Mouse (Mus musculus) forebrain, embryonic 13.5 days (tissue): ENCODE data around the gene Ccdc70. TPM values are rescaled to one million over a fixed set of nuclear protein-coding genes. Genes with fewer than 3 reads are reported as not detected.

Experiments
- ATAC-seq: fragments of 200-750 bp; cut with Nextera tagmentation; 2 replicates; pipeline ENCODE4 v1.8.0; 2017
- H3K27ac ChIP-seq: fragments of 300-500 bp; sonication (generic); 2 replicates; pipeline ENCODE4 v1.5.1; 2015; ENCODE audit warnings: inconsistent platforms, mild to moderate bottlenecking, moderate library complexity
- H3K27me3 ChIP-seq: fragments of 300-500 bp; sonication (generic); 2 replicates; pipeline ENCODE4 v1.6.1; 2015; ENCODE audit warnings: mild to moderate bottlenecking, inconsistent platforms
- H3K36me3 ChIP-seq: fragments of 300-500 bp; sonication (generic); 2 replicates; pipeline ENCODE4 v1.6.1; 2015; ENCODE audit warnings: mild to moderate bottlenecking, inconsistent platforms; ENCODE audit not compliant: poor library complexity, severe bottlenecking
- H3K4me1 ChIP-seq: fragments of 300-500 bp; sonication (generic); 2 replicates; pipeline ENCODE4 v1.6.1; 2015; ENCODE audit warnings: inconsistent platforms
- H3K4me2 ChIP-seq: fragments of 300-500 bp; sonication (generic); 2 replicates; pipeline ENCODE4 v1.6.1; 2015; ENCODE audit warnings: inconsistent platforms, mild to moderate bottlenecking, moderate library complexity
- H3K4me3 ChIP-seq: fragments of 300-500 bp; sonication (generic); 2 replicates; pipeline ENCODE4 v1.5.1; 2015; ENCODE audit warnings: mild to moderate bottlenecking, inconsistent platforms
- H3K9ac ChIP-seq: fragments of 300-500 bp; sonication (generic); 2 replicates; pipeline ENCODE4 v1.6.1; 2015; ENCODE audit warnings: mild to moderate bottlenecking, inconsistent platforms
- H3K9me3 ChIP-seq: fragments of 300-500 bp; sonication (generic); replicated peaks from 2 replicates; pipeline ENCODE4 v1.6.1; 2016; ENCODE audit warnings: inconsistent platforms
- WGBS: fragments of 180-500 bp; shearing (Covaris S2); methylation state at CpG from one replicate; pipeline ENCODE4 v1.1.7; 2015; 5-methylcytosine and 5-hydroxymethylcytosine counted together
- polyA plus RNA-seq: library from polyadenylated mRNA; unstranded; fragments of >200 nt; fragmentation: Nextera tagmentation; extraction: Ambion mirVana; gene quantifications from 2 replicates; pipeline ENCODE4 v1.2.1, GENCODE M21; 2015

Ccdc70 gene
- polyA plus RNA-seq, 1 experiment from 2014 or later = not detected

DNA sequence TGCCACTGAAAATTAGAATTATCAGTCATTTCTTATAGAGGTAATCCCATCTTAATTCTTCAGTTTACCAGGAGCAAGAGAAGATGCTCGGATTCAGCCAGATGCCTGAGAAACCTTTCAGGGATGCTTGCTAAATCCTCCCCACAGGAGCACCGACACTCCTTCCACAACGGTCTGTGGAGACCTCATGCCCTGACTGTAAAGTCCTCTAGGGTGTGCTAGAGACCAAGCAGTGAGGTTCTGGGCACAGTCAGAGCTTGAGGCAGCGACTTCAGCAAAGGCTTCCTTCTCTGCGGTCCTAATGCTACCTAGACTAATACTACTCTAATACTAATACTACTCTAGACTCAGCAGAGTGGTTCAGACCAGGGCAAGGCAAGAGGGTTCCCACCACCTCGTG, 22.6 kb downstream of the Ccdc70 start:
- 23% methylated on average over 6 of the region's 6 CpGs for WGBS
- no peak overlapping the region for H3K4me3 ChIP-seq

DNA sequence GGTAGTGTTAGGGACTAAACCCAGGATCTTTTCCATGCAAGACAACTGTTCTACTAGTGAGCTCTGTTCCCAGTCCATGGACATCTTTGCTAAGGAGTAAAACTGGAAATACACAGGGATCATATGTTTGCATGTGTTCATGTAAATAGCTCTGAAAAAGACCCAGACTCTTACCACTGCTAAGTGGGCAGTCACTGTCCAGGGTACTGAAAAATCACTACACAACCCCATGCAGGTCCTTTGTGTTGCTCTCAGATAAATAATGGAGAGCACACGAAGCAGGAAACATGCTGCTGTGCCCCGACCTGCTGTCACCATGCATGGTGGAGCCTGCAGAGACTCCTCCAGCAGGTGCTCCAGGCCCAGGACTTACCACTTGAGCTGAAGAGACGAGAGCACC, 25.6 kb downstream of the Ccdc70 start:
- Histone ChIP-seq H3K9ac (no peak overlapping the region), H3K9me3 (no peaks in the 10 kb centered on the region), H3K27me3 (no peaks in the 10 kb centered on the region), H3K4me1 (no peaks in the 10 kb centered on the region), H3K27ac (no peak overlapping the region), H3K36me3 (no peaks in the 10 kb centered on the region), H3K4me2 (no peak overlapping the region), H3K4me3 (no peak overlapping the region)
- 50% methylated on average over 3 of the region's 3 CpGs for WGBS
- no peak for ATAC-seq

More for the DNA sequence above, 22.6 kb downstream of the Ccdc70 start:
- H3K9me3 ChIP-seq = no peaks in the 10 kb centered on the region
- ATAC-seq = peak; percentile 80
- no peak overlapping the region for H3K9ac ChIP-seq
- no peaks in the 10 kb centered on the region for H3K4me1 ChIP-seq
- no peak overlapping the region for H3K27ac ChIP-seq
- H3K36me3 ChIP-seq = no peaks in the 10 kb centered on the region
- H3K4me2 ChIP-seq = no peak overlapping the region
- no peaks in the 10 kb centered on the region for H3K27me3 ChIP-seq

DNA sequence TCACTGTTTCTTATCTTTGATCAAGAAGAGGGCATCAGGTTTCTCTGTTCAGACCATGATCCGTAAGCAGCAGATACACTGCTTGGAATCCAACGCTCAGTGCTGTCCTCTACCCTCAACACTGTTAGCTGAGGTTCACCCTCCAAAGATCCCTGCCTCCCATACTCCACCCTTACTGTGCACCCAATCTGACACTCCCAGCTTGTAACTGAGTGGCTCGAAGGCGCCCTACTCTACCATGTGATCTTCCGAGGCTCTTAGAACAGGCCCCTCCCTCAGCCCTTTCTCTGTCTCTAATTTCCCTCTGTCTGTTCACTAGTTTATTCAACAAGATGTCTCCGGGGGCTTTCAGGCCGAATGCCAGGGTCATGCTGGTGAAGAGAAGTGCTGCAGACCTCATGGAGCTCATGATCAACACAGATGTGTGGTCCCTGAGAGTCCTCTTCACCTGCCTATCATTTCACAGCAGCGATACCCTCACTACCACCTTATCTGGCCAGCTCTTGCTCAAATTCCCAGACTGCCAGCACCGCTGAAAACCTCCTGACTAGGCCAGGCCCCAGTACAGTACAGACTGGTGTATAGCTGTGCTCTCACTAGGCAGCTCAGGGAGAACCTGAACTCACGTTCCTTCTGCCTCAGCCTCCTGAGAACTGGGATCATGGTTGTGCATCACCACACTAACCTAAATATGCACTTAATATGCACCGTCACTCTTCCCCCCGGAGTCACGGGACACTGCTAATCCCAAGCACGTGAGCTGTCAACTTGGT, 35.4 kb downstream of the Ccdc70 start:
- no peak for ATAC-seq
- Histone ChIP-seq H3K27me3 (no peaks in the 10 kb centered on the region), H3K27ac (no peak overlapping the region), H3K9me3 (no peaks in the 10 kb centered on the region), H3K9ac (no peak overlapping the region), H3K4me2 (no peak overlapping the region), H3K36me3 (no peaks in the 10 kb centered on the region), H3K4me1 (no peaks in the 10 kb centered on the region), H3K4me3 (no peak overlapping the region)
- WGBS = 79% methylated on average over 14 of the region's 14 CpGs

DNA sequence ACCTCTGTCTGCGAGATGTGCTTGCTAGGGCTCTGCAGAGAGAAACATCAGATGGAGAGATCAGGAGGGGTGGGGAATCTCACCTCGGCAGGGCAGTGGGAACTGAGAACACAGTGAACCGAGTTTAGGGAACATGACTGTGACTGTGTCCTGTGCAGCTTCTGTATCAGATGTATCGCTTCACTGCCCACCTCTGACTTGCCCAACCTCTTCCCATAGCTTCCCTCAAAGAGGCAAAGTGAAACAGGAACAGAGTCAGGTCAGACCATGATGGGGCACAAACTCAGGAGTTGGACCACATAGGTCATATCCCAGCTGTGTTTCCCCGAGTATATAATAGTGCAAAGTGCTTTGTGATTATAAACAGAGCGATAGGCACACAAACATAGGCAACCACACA, 36.8 kb downstream of the Ccdc70 start:
- WGBS = 88% methylated on average over 6 of the region's 6 CpGs
- Histone ChIP-seq H3K4me1 (no peaks in the 10 kb centered on the region), H3K27ac (no peak overlapping the region), H3K36me3 (no peaks in the 10 kb centered on the region), H3K4me2 (no peak overlapping the region), H3K9ac (no peak overlapping the region), H3K4me3 (no peak overlapping the region), H3K9me3 (no peaks in the 10 kb centered on the region), H3K27me3 (peaks cover 11% of the 10 kb centered on the region; the same call in 1 of the 2 replicates)
- ATAC-seq = no peak

DNA sequence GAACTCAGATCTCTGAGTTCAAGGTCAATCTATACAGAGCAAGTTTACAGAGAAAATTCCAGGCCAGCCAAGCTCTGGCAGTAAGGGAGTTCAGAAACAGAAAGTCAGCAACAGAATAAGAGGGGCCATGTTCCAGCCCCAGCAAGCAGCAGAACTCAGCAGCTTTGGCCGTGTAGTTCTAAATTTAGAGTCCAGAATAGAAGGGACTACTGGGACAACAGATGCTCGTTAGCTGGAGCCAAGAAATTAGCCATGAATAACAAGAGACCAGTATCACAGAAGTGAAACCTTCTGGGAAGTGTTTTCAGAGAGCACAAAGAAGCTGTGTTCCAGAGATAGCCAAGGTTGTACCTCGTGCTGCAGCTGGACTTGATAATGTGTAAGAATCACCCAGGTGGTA, 39.8 kb downstream of the Ccdc70 start:
- no peak for ATAC-seq
- Histone ChIP-seq H3K27me3 (peaks cover 24% of the 10 kb centered on the region), H3K9ac (no peak overlapping the region), H3K27ac (no peak overlapping the region), H3K4me2 (no peak overlapping the region), H3K4me1 (peaks cover 7% of the 10 kb centered on the region; the same call in 1 of the 2 replicates), H3K4me3 (no peak overlapping the region), H3K36me3 (no peaks in the 10 kb centered on the region), H3K9me3 (no peaks in the 10 kb centered on the region)
- 44% methylated on average over 3 of the region's 3 CpGs for WGBS

DNA sequence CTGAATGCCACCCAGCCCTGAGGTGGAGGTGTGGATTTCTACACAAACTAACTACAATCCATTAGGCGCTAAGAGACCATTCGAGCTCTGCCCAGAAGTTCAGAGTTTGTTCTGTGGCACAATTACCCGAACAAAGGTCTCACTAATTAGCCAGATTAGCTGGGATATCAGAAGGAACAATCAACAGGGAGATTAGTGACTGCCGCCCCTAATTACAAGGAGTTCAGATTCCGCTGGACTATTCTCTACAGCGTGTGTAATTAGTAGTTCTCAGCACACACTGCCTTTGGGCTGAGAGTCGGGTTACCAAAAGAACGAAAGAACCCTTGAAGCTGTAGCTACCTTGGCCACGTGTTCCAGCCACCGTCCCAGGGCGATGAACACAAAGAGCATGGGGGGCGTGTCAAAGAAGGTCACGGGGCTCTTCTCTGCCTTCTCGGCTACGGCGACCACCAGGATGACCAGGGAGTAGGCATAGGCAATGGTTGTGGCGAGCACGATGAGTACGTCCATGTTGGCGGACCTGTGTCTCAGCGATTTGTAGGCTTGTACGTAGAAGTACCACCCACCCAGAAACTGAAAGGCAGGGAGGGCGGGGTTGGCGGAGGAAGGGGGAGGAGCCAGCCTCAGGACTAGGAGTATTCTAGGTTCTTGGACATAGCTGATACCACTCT, 43.6 kb downstream of the Ccdc70 start:
- H3K9ac ChIP-seq = no peak overlapping the region
- H3K36me3 ChIP-seq = no peaks in the 10 kb centered on the region
- H3K27me3 ChIP-seq = peaks cover 40% of the 10 kb centered on the region
- 26% methylated on average over 24 of the region's 24 CpGs for WGBS
- peaks cover 7% of the 10 kb centered on the region; the same call in 1 of the 2 replicates for H3K4me1 ChIP-seq
- peak overlapping the region; percentile 22 for H3K4me3 ChIP-seq
- ATAC-seq = peak; percentile 74
- H3K4me2 ChIP-seq = peak overlapping the region; percentile 48
- H3K27ac ChIP-seq = no peak overlapping the region
- no peaks in the 10 kb centered on the region for H3K9me3 ChIP-seq

DNA sequence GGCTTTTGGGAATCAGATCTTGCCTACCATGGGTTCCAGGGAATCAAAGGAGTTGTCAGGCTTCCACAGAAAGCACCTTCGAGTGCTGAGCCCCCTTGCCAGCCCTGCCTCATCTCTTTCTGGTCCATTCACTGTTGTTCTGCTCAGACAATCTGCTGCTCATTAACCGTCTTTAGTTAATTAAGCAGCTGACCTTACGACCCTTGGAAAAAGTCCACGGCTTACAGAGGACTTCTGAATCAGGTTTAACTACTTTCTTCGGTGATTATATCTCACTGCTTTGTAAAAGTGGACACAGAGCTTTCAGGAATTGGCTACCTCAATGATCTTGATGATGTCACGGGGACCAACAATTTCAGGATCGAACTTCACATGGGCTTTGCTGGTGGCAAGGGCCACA, 48.2 kb downstream of the Ccdc70 start:
- Histone ChIP-seq H3K9ac (no peak overlapping the region), H3K27me3 (peaks cover 24% of the 10 kb centered on the region), H3K36me3 (no peaks in the 10 kb centered on the region), H3K9me3 (no peaks in the 10 kb centered on the region), H3K27ac (no peak overlapping the region), H3K4me3 (no peak overlapping the region), H3K4me2 (no peak overlapping the region), H3K4me1 (peaks cover 5% of the 10 kb centered on the region; the same call in 1 of the 2 replicates)
- ATAC-seq = no peak
- 22% methylated on average over 7 of the region's 7 CpGs for WGBS

DNA sequence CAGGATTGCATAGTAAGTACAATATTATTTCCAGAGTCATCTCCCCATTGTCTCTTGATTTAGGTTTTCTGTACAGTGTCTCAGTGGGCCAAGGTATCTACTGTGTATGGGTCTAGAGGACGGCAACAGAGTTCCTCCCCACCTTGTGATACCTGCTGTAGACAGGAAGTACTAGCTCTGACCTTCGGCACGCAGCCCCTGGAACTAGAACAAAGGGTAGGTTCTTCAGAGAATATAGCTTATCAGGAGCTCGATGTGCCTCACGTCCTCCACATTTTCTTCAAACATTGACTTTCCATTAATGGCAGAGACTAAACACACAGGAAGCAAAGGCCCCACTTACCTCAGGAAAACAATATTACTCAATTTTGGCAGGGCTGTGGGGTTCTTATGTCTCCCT, 49.9 kb downstream of the Ccdc70 start:
- Histone ChIP-seq H3K36me3 (no peaks in the 10 kb centered on the region), H3K9me3 (no peaks in the 10 kb centered on the region), H3K4me3 (no peak overlapping the region), H3K27me3 (peaks cover 19% of the 10 kb centered on the region), H3K4me2 (no peak overlapping the region), H3K4me1 (no peaks in the 10 kb centered on the region), H3K27ac (no peak overlapping the region), H3K9ac (no peak overlapping the region)
- WGBS = 92% methylated on average over 5 of the region's 5 CpGs
- no peak for ATAC-seq

DNA sequence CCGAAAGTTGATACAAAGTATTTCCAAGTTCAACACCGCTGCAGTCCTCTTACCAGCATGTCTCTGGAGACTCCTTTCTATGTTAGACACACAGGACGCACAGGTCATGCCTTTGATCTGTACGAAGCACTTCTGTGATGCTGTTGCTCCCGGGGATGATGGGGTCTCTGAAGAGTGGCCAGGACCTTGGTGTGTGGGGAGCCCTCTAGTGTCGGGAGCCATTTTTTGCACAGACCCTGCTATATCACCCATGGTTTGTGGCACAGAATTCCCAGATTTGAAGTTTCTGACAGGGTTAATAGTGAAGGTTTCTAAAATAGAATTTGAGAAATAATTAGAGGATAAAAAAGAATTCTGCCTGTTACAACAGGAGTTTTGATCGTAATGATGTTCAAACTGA, 52.7 kb downstream of the Ccdc70 start:
- Histone ChIP-seq H3K4me3 (no peak overlapping the region), H3K9ac (no peak overlapping the region), H3K36me3 (no peaks in the 10 kb centered on the region), H3K4me1 (no peaks in the 10 kb centered on the region), H3K4me2 (no peak overlapping the region), H3K9me3 (no peaks in the 10 kb centered on the region), H3K27me3 (0 out of 2 replicates have a peak, but pooled peaks cover 3% of the 10 kb centered on the region), H3K27ac (no peak overlapping the region)
- WGBS = 57% methylated on average over 7 of the region's 7 CpGs
- no peak for ATAC-seq

Other genes with a start within 250 kb of the Ccdc70 start
- gene Defa24, start 235.3 kb upstream of the Ccdc70 start, polyA plus RNA-seq = not detected in 2 replicates
- gene Defb50, start 146.2 kb upstream of the Ccdc70 start, polyA plus RNA-seq = not detected in 2 replicates
- not detected in 2 replicates for gene Defb2, start 129.8 kb upstream of the Ccdc70 start, polyA plus RNA-seq
- not detected in 2 replicates for gene Defb10, start 110.9 kb upstream of the Ccdc70 start, polyA plus RNA-seq
- not detected in 2 replicates for gene Defb9, start 84.4 kb upstream of the Ccdc70 start, polyA plus RNA-seq
- 3.2 and 3.4 TPM in 2 replicates for gene Defb11, start 63.4 kb upstream of the Ccdc70 start, polyA plus RNA-seq
- not detected in 2 replicates for gene Defb15, start 37.1 kb upstream of the Ccdc70 start, polyA plus RNA-seq
- not detected in 2 replicates for gene Defb35, start 31.4 kb upstream of the Ccdc70 start, polyA plus RNA-seq
- gene Defb13, start 23.0 kb upstream of the Ccdc70 start, polyA plus RNA-seq = not detected in 2 replicates
- gene Fam90a1a, start 11.1 kb upstream of the Ccdc70 start, polyA plus RNA-seq = not detected in 2 replicates
- 1.3 TPM in 2 replicates for gene Atp7b, start 90.5 kb downstream of the Ccdc70 start, polyA plus RNA-seq
- gene Alg11, start 90.9 kb downstream of the Ccdc70 start, polyA plus RNA-seq = 28.9 and 29.6 TPM in 2 replicates
- gene Nek5, start 155.3 kb downstream of the Ccdc70 start, polyA plus RNA-seq = 0.26 and 0.62 TPM in 2 replicates
- 7.0 and 7.2 TPM in 2 replicates for gene Nek3, start 196.7 kb downstream of the Ccdc70 start, polyA plus RNA-seq
- gene Ckap2, start 216.0 kb downstream of the Ccdc70 start, polyA plus RNA-seq = 49.3 and 51.4 TPM in 2 replicates
- 43.2 and 44.3 TPM in 2 replicates for gene Vps36, start 223.0 kb downstream of the Ccdc70 start, polyA plus RNA-seq